Mouse (Mus musculus): ENCODE measurements around the gene Scyl1. TPM values are rescaled to one million over a fixed set of nuclear protein-coding genes. Genes with fewer than 3 reads are reported as not detected.

The Scyl1 gene
- polyA plus RNA-seq, 1 experiment from 2014 or later = 38.1 TPM

- H3K9me3 ChIP-seq (ENCODE audit: control insufficient read depth, low read length) = no peaks in the 10 kb centered on the region
- WGBS = 0% methylated on average over 51 of the region's 55 CpGs
- no peaks in the 10 kb centered on the region for H3K27me3 ChIP-seq (ENCODE audit: control insufficient read depth, insufficient read depth, low read length)
- TF ChIP-seq CTCF (IDR thresholded peaks at IDR 0.05; ENCODE audit: low read depth) (peak; percentile 30), EP300 (optimal IDR thresholded peaks at IDR 0.05) (no peak)
- no peaks in the 10 kb centered on the region for H3K36me3 ChIP-seq (ENCODE audit: control insufficient read depth, insufficient read depth, low read length)
- ATAC-seq (ENCODE audit: low FRiP score, low TSS enrichment) (peak; percentile 71; the same call in 1 of the 2 replicates), DNase-seq (ENCODE audit: low spot score) (peak; percentile 76)
- peak overlapping the region; percentile 95 for H3K27ac ChIP-seq (replicated peaks)
- H3K4me1 ChIP-seq (replicated peaks; ENCODE audit: control insufficient read depth, insufficient read depth) = peaks cover 10% of the 10 kb centered on the region; the same call in 1 of the 2 replicates
- H3K4me3 ChIP-seq (ENCODE audit: low read depth, low read length) = peak overlapping the region; percentile 74
- H3K4me2 ChIP-seq (replicated peaks; ENCODE audit: low read depth) = peak overlapping the region; percentile 99
- peak overlapping the region; percentile 84 for H3K9ac ChIP-seq (ENCODE audit: low read length)
These were observed 29.5 kb downstream of the Scyl1 start for GRCm38 (mm10) chr19:5741641-5742240.

GRCm38 (mm10) chr19:5740320-5741317 lies 30.6 kb downstream of the Scyl1 start, which contains the start of gene Ltbp3:
Ltbp3 (plus strand) TSS chr19:5740904.
- peak within 1 kb of the TSS; percentile 95 for H3K27ac ChIP-seq (replicated peaks)
- H3K36me3 ChIP-seq (ENCODE audit: control insufficient read depth, insufficient read depth, low read length) = no peaks in the 10 kb centered on the region
- peak within 1 kb of the TSS; percentile 84 for H3K9ac ChIP-seq (ENCODE audit: low read length)
- peak; percentile 56; the same call in 1 of the 2 replicates for ATAC-seq (ENCODE audit: low FRiP score, low TSS enrichment)
- H3K4me3 ChIP-seq (ENCODE audit: low read depth, low read length) = peak within 1 kb of the TSS; percentile 74
- TF ChIP-seq EP300 (optimal IDR thresholded peaks at IDR 0.05) (no peak), CTCF (IDR thresholded peaks at IDR 0.05; ENCODE audit: low read depth) (no peak)
- 43% methylated on average over 10 of the region's 14 CpGs for WGBS
- H3K4me2 ChIP-seq (replicated peaks; ENCODE audit: low read depth) = peak within 1 kb of the TSS; percentile 99
- DNase-seq (ENCODE audit: low spot score) = peak; percentile 66
- no peaks in the 10 kb centered on the region for H3K27me3 ChIP-seq (ENCODE audit: control insufficient read depth, insufficient read depth, low read length)
- H3K9me3 ChIP-seq (ENCODE audit: control insufficient read depth, low read length) = no peaks in the 10 kb centered on the region
- H3K4me1 ChIP-seq (replicated peaks; ENCODE audit: control insufficient read depth, insufficient read depth) = peaks cover 6% of the 10 kb centered on the region; the same call in 1 of the 2 replicates

- no peak for TF ChIP-seq EP300 (optimal IDR thresholded peaks at IDR 0.05)
- TF ChIP-seq CTCF (IDR thresholded peaks at IDR 0.05; ENCODE audit: low read depth) = no peak
- H3K27me3 ChIP-seq (ENCODE audit: control insufficient read depth, insufficient read depth, low read length) = no peaks in the 10 kb centered on the region
- DNase-seq (ENCODE audit: low spot score) (no peak), ATAC-seq (ENCODE audit: low FRiP score, low TSS enrichment) (no peak)
- no peak overlapping the region for H3K4me3 ChIP-seq (ENCODE audit: low read depth, low read length)
- H3K27ac ChIP-seq (replicated peaks) = no peak overlapping the region
- peaks cover 2% of the 10 kb centered on the region; the same call in 1 of the 2 replicates for H3K4me1 ChIP-seq (replicated peaks; ENCODE audit: control insufficient read depth, insufficient read depth)
- no peak overlapping the region for H3K9ac ChIP-seq (ENCODE audit: low read length)
- 37% methylated on average over 2 of the region's 2 CpGs for WGBS
- no peaks in the 10 kb centered on the region for H3K9me3 ChIP-seq (ENCODE audit: control insufficient read depth, low read length)
- H3K36me3 ChIP-seq (ENCODE audit: control insufficient read depth, insufficient read depth, low read length) = no peaks in the 10 kb centered on the region
- no peak overlapping the region for H3K4me2 ChIP-seq (replicated peaks; ENCODE audit: low read depth)
These were observed 31.8 kb downstream of the Scyl1 start for GRCm38 (mm10) chr19:5739446-5739845.

GRCm38 (mm10) chr19:5734325-5734724 lies 36.9 kb downstream of the Scyl1 start:
- Histone ChIP-seq H3K4me3 (ENCODE audit: low read depth, low read length) (no peak overlapping the region), H3K4me1 (replicated peaks; ENCODE audit: control insufficient read depth, insufficient read depth) (0 out of 2 replicates have a peak, but pooled peaks cover 4% of the 10 kb centered on the region), H3K36me3 (ENCODE audit: control insufficient read depth, insufficient read depth, low read length) (no peaks in the 10 kb centered on the region), H3K4me2 (replicated peaks; ENCODE audit: low read depth) (no peak overlapping the region), H3K27ac (replicated peaks) (no peak overlapping the region), H3K9ac (ENCODE audit: low read length) (no peak overlapping the region), H3K27me3 (ENCODE audit: control insufficient read depth, insufficient read depth, low read length) (no peaks in the 10 kb centered on the region), H3K9me3 (ENCODE audit: control insufficient read depth, low read length) (no peaks in the 10 kb centered on the region)
- ATAC-seq (ENCODE audit: low FRiP score, low TSS enrichment) (no peak), DNase-seq (ENCODE audit: low spot score) (no peak)
- WGBS = 75% methylated on average over 9 of the region's 9 CpGs
- TF ChIP-seq EP300 (optimal IDR thresholded peaks at IDR 0.05) (no peak), CTCF (IDR thresholded peaks at IDR 0.05; ENCODE audit: low read depth) (no peak)

GRCm38 (mm10) chr19:5731264-5731978 lies 39.8 kb downstream of the Scyl1 start:
- WGBS = under 1% methylated on average over 47 of the region's 47 CpGs
- DNase-seq (ENCODE audit: low spot score) (peak; percentile 95), ATAC-seq (ENCODE audit: low FRiP score, low TSS enrichment) (peak; percentile 88)
- Histone ChIP-seq H3K27me3 (ENCODE audit: control insufficient read depth, insufficient read depth, low read length) (no peaks in the 10 kb centered on the region), H3K27ac (replicated peaks) (no peak overlapping the region), H3K36me3 (ENCODE audit: control insufficient read depth, insufficient read depth, low read length) (no peaks in the 10 kb centered on the region), H3K4me2 (replicated peaks; ENCODE audit: low read depth) (peak overlapping the region; percentile 93), H3K9me3 (ENCODE audit: control insufficient read depth, low read length) (no peaks in the 10 kb centered on the region), H3K4me3 (ENCODE audit: low read depth, low read length) (peak overlapping the region; percentile 56), H3K9ac (ENCODE audit: low read length) (peak overlapping the region; percentile 61), H3K4me1 (replicated peaks; ENCODE audit: control insufficient read depth, insufficient read depth) (peaks cover 8% of the 10 kb centered on the region)
- no peak for TF ChIP-seq EP300 (optimal IDR thresholded peaks at IDR 0.05)
- no peak for TF ChIP-seq CTCF (IDR thresholded peaks at IDR 0.05; ENCODE audit: low read depth)

Measured in stomach, postnatal 0 days (tissue).